Mouse (Mus musculus) 3134 (cell line): ENCODE data around the gene Foxi3.

Experiments
- DNase-seq: peaks from one replicate; pipeline ENCODE4 v3.0.0-alpha.2; 2011; ENCODE audit warnings: low spot score; ENCODE audit not compliant: insufficient read length; ENCODE audit errors: extremely low read depth

Foxi3 gene

DNA sequence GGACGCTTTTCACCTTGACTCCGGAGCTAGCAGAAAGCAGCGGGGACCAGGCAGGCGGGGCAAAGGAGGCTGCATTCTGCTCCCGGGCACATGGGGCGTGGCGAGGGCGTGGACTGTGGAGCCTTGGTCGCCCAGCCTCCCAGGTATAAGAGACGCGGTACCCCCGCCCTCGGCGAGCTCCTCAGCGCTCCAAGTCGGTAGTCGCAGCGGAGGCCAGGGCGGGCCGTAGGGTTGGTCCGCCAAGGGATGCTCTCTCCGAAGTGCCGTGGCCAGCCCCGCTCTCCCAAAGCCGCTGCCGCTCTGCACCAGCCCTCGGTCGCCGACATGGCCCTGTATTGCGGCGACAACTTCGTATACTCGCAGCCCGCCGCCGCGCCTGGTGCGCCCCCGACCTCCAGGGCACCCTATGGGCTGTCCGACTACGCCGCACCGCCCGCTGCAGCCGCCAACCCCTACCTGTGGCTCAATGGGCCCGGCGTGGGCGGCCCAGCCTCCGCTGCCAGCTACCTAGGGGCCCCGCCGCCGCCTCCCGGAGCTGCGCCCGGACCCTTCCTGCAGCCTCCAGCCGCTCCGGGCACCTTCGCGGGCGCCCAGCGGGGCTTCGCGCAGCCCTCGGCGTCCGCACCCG lies at the start of gene Foxi3:
TSS of gene Foxi3 (plus strand) at position 247 of the 628 bp plus-strand sequence.
- DNase-seq, result no peak

DNA sequence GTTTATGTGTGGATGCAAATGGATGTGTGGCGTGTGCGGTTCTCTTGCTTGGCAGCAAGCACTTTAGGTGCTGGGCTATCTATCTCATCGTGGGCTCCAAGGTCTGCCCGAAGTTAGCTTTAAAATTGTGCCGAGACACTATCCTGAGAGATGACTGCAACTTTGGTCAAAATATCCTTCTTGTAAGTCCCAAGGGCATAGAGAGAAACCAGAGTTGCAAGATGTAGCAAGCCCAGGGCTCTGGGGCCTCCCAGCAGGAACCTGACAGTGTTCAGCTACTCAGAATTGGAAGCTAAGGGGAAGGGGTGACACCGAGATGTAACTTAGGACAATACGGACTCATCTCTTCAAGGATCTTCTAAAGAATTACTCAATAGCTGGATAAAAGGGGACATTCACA lies 46.8 kb upstream of the Foxi3 start:
- DNase-seq, result no peak

GRCm38 (mm10) chr6:70910285-70910684 lies 46.0 kb upstream of the Foxi3 start:
- DNase-seq, result no peak

DNA sequence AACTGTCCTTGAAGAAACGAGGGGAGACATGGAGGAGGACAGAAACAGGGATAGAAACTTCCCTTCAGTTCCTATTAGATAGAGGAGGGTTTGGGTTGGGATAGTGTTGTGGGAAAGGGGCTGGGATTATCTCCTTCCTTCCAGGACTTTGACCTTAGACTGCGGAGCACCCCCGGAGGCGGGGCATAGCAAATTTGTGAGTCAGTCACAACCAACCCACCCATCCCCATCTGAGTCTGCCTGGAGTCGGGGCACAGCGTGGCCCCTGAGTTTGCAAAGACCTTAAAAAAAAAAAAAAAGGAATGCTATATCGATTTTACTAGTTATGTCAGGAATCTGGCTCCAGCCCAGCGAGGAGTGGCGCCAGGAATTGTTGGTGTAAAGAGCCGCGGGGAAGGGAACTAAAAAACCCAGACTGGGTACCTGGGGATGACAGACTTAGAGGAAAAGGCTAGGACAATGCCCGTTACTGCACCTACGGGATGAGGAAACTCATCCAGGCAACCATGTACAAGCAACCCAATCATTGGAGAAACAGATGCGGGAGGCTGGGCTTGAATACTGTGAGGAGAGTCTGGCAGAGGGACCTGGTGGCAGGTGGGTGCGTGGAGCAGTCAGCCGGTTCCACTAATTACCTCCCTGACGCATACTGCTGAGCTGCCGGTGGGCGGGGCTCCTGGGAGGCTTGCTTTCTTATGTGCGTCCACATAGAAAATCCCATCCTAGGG lies 44.5 kb upstream of the Foxi3 start:
- DNase-seq, result no peak

- DNase-seq, result no peak
Measured at GRCm38 (mm10) chr6:70912396-70912765, 44.0 kb upstream of the Foxi3 start.

- no peak for DNase-seq
Measured at GRCm38 (mm10) chr6:70918827-70919226, 37.5 kb upstream of the Foxi3 start, which contains the start of gene Tex37. Gene Tex37 (minus strand): TSS chr6:70918927.

GRCm38 (mm10) chr6:70921274-70922074 lies 34.9 kb upstream of the Foxi3 start:
- no peak for DNase-seq

DNA sequence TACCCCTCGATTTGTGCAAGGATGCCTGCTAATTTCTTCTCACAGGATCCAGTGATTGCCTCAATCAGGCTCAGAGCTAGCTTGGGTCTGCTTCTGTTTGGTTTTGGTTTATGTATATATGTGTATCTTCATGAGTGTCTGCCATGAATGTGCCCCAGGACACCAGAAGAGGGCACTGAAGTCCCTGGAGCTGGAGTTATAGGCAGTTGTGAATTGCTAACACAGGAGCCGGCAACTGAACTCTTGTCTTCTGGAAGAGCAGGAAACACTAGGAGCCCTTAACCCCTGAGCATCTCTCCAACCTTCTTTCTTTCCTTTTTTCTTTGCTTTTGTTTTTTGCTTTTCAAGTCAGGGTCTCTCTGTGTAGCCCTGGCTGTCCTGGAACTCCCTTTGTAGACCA lies 24.5 kb upstream of the Foxi3 start:
- DNase-seq, result no peak

DNA sequence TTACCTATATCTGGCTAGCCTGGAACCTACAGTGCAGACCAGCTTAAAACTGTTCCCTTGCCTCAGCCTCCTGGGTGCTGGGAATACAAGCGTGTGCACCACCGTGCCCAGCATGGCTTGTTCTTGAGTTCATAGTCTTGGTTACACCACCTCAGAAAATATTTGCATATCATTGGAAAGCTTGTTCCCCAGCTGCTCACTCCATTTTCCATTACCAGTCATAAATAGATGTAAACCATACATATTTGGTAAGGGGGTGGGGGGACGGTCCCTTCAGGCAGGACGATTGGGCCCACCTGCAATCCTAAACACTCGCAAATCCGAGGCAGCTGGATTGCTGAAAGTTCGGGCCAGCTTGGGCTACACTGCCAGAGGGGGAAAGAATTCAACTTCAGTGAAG lies 3.1 kb upstream of the Foxi3 start:
- DNase-seq, result no peak

DNA sequence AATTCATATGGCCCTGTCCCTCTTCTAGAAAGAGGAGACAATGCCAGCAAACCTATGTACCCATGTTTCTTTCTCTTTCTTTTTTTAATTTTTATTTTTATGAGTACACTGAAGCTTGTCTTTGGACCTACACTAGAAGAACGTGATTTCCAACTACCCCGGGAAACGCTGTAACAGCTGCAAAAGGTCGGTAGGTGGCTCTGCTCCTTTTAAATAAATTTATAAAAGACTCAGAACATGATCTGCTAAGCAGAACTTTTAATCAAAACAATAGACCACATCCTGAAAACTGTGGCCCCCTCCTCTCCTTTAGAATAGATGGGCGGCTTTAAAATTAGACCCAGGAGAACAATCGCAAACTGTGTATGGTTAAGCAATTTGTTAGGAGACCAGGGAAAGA lies 2.3 kb upstream of the Foxi3 start:
- DNase-seq, result no peak

GRCm38 (mm10) chr6:70955291-70955800 lies 985 bp upstream of the Foxi3 start:
- no peak for DNase-seq

DNA sequence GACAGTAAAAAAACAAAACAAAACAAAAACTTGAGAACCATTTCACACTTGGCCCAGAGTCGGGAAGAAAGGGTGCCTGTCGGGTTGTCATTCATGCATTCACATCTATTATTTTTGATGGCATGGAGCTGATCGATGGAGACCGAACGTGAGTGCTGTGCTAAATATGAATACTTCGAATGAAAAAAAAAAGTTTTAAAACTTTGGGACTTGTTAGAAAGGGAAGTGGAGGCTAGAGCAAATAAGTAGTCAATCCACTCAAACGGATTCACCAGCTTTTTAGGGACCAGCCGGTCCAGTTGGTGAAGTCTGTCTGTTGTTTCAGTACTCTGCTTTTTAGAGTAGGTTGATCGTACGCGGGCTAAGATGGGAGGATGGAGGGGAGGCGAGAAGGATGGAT lies 490 bp upstream of the Foxi3 start:
- no peak for DNase-seq

DNA sequence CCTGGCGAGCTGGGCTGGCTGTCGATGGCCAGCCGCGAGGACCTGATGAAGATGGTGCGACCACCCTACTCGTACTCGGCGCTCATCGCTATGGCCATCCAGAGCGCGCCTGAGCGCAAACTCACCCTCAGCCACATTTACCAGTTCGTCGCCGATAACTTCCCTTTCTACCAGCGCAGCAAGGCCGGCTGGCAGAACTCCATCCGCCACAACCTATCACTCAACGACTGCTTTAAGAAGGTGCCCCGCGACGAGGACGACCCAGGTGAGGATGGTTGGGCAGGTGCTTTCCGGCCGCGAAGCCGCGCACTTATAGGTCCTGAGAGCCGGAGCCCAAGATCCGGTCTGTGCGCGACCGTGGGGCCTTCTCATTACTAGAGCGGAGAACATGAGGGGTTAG lies 605 bp downstream of the Foxi3 start:
- no peak for DNase-seq

DNA sequence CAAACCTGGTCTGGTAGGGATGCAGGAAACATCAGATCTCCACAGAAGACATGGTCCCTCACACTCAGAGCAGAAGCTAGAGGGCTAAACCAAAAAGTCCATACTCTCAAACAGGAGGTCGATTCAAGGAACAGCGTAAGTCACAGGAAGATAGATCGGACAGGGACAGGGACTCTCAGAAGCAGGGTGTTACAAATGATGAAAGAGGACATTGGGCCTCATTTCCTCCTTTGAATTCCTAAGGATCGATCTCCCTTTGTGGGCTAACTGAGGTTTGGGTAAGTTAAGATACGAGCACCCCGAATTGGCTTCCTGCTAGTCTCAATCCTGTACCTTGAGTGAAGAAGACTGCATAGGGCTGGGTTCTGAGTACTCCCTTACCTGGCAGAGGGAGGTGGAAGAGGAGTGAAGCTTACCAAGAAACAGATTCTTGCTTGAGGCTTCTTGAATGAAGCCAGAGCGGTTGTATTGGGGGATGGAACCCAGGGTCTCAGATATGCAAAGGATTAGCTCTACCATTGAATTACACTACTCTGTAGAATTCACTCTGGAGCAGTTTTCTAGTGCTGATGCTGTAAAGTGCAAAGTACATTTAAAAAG lies 1.1 kb downstream of the Foxi3 start:
- DNase-seq, result no peak

GRCm38 (mm10) chr6:70964116-70964830 lies 7.9 kb downstream of the Foxi3 start:
- DNase-seq, result no peak

GRCm38 (mm10) chr6:70965694-70966093 lies 9.4 kb downstream of the Foxi3 start:
- no peak for DNase-seq

GRCm38 (mm10) chr6:70967422-70967821 lies 11.1 kb downstream of the Foxi3 start:
- DNase-seq, result no peak

GRCm38 (mm10) chr6:70968291-70968690 lies 12.0 kb downstream of the Foxi3 start:
- DNase-seq, result no peak

GRCm38 (mm10) chr6:70973066-70973465 lies 16.7 kb downstream of the Foxi3 start:
- no peak for DNase-seq

DNA sequence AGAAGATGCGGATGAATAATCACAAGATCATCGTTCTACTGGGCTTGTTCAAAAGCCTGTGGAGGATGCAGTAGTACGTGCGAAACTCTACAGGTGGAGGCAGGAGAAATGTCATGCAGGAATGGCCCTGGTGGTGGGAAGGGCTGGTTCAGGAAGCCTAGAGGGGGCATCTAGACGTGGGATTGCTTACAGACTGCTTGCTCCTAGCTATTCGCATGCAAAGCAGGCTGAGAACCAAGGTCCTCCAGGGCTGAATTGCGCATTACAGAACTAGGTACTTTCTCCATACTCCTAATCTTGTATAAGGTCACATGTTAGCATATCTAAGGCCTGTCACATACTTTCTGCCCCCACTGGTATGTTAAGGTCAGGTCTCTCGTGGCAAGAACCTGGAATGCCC lies 24.7 kb downstream of the Foxi3 start:
- DNase-seq, result no peak
